Mouse (Mus musculus) liver, postnatal 0 days (tissue): ENCODE data around the gene Rab7.

Source experiments
- CTCF ChIP-seq: sonication (generic); IDR thresholded peaks from 2 replicates; pipeline ENCODE4 v1.5.1; 2016; ENCODE audit warnings: antibody characterized with exemption, low read depth
- EP300 ChIP-seq: IDR thresholded peaks from 2 replicates; pipeline ENCODE4 v1.6.1; 2016; ENCODE audit warnings: antibody characterized with exemption, low read depth, mild to moderate bottlenecking

DNA sequence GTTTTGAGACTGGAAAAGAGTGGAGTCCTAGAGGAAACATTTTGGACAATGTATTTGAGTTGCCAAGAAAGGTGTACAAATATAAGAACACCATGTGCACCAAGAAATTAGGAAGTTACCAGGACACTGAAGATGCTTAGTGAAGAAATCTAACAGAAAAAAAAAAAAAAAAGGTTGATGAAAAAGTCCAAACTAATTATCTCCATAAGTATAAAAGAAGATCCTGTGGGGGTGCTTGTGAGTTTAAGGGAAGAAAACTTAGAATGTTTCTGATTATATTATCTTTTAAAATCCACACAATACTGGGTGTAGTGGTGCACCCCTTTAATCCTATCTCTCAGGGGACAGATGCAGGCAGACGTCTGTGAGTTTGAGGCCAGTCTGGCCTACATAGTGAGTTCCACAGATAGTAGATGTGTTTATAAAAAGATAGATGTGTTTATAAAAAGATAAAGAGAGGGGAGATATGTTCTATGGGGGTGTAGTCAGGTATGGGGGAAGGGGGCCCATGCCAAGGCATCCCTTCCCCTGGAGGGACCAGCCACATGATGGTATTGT, 31.0 kb upstream of the Rab7 start:
- TF ChIP-seq EP300 (peak; percentile 62), CTCF (no peak)
